Mouse (Mus musculus): ENCODE data around the gene Egln3. TPM values are rescaled to one million over a fixed set of nuclear protein-coding genes. Genes with fewer than 3 reads are reported as not detected.

The Egln3 gene
- 10 to 100 TPM; 18.3 to 19.0 TPM for total RNA-seq (2021)

DNA sequence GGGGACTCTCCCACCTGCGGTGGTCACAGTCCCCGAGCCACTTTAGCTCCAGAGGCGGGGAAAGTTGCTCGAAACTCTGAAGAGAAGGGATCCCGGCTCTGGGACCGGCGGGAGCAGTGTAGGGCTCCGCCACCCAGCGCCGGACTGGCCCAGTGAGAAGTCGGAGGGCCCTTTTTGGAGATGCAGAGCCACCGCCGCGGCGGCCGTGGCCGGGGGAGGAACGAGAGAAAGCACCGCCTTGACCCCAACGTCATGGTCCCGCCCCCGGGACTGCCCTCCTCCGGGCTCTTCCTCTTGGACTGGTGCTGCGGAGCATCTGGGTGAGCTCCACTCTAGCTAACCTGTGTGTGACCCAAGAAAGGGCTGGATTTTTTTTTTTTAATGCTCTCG lies at the start of gene Egln3:
Gene Egln3 (minus strand): TSS at position 205 of the 390 bp plus-strand sequence.
- peak; percentile 79 for DNase-seq
- intact Hi-C loops (cut with DNase I) = loop anchor here (10.0 kb wide), 2 partner anchors 151 to 291 kb away; no protein-coding TSS in a partner anchor

DNA sequence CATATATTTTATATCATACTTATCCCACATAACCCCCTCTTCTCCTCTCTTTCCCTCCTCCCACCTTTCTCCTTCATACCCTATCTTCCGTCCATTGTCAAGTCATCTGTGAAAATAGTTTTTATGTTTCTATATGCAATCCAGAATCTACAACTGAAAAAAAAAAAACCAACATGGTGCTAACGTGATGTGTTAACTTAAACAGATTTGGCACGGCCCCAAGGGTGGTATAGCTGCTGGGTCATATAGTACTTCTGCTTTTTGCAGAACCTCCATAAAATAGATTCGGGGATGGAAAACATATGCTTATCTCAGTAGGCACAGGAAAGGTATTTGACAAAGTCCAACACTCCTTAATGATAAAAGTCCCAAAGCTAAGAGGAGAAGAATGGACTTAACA lies 49.8 kb upstream of the Egln3 start:
- intact Hi-C loops (cut with DNase I) = no loop called here
- DNase-seq = no peak

DNA sequence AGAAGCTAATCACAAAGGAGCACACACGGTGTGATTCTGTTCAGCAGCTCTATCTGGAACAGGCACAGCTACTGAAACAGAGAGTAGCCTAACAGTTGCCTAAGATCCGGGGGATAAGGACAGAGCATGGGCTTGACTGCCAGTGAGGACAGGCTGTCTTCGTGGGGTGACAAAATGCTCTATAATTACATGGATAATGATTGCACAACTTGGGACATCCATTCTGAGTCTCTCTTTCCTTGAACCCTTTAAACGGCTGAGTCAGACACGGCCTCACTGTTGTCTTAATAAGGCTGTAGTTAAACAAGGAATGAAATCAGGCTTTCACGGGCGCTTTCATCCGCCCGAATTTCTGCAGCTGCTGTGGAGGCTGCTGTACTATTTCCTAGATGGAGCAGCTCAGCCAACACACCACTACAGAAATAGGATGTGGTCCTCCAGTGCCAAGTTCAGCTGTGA lies 48.3 kb upstream of the Egln3 start:
- intact Hi-C loops (cut with DNase I) = no loop called here

DNA sequence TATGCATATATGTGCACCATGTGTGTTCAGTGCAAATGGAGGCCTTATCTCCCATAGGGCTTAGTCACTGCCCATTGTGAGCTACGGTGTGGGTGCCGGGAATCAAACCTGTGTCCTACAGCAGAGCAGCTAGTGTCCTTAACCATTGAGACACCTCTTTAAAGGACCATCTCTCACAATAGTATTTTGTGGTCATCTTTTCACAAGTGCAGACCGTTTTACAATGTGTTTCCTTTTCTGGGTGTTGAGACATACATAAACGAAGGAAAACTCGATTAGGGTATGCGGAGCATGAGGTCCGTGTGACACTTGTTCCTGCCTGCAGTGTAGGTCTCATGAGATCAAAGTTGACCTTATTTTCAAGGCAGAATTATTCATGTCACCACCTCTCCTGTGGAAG lies 44.2 kb upstream of the Egln3 start:
- no peak for DNase-seq
- intact Hi-C loops (cut with DNase I) = no loop called here

More for the DNA sequence above, 48.3 kb upstream of the Egln3 start:
- DNase-seq = no peak

DNA sequence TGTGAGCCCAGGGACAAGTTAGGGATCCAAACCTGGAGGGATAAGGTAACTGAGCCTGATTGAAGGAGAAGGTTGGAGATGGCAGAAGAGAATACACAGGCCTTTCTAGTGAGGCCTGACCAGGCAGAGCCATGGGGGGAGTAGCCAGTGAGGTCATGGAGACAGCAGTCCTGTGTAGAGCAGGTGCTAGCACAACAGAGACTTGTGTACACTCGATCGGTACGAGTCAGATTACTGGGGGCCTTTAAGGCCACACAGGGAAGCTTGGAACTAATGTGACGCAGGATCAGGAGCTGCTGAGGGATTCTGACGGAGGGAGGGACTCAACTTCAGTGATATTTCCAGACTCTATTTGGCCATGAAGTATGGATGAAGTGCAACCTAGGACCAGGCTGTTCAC lies 39.5 kb upstream of the Egln3 start:
- intact Hi-C loops (cut with DNase I) = no loop called here
- DNase-seq = no peak

DNA sequence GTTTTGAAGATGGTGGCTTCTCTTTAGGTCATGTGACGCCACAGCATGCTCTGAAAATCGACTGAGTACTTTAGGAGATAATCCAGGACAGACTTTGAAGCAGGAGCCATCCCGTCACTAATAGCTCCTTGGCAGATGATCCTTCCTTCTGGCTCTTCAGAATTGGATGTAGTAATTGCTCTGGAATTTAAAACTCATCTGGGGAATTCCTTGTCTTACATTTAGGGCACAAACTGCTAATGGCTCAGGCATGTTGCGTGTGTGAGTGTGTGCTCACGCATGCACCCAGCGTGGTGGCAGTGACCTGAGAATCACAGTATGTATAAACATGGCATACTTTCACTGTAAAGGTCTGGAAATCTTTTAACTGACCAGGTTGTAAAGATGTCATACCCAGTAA lies 38.3 kb upstream of the Egln3 start:
- DNase-seq = no peak
- intact Hi-C loops (cut with DNase I) = no loop called here

DNA sequence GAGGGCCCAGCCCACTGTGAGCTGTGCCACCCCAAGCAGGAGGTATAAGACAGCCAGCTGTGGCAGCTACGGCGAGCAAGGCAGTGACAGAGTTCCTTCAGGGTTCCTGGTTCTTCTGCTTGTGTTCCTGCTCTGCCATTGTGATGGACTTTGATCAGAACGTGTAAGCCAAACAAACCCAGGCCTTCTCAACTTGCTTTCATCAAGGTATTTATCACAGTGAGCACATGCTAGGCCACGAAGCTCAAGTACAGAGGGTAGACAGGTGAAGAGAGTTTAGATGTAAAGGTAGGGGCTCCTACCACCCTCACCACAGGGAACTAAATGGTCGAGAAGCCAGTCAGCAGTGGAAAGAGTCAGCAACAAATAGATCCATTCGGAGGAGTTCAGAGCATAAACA lies 30.1 kb upstream of the Egln3 start:
- DNase-seq = no peak
- intact Hi-C loops (cut with DNase I) = no loop called here

DNA sequence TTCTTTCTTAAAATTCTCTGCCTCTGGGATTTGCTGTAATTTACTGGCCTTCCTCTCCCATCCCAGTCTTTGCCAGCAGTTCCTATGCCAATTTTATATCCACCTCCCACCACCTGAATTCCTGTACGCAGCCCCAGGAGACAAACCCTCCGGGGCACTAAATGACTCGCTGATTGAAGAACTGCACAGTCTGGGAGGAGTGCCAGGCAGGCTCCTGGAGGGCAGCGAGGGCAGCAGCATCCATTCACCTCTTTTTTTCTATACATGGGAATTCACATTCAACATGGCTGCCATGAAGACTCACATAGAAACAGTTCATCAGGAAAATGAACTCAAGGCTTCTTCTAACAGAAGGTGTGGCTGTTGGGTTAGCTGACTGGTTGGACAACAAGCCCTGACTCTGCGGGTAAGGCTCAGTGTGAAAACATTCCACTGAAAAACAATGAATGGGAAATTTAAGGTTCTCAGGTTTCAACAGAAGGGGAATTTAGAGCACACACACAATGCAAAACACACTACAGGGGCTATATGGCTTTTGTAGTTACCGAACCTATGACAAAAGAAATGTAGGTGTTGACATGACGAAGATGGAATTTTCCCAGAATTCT lies 29.4 kb upstream of the Egln3 start:
- intact Hi-C loops (cut with DNase I) = no loop called here
- DNase-seq = peak; percentile 3

DNA sequence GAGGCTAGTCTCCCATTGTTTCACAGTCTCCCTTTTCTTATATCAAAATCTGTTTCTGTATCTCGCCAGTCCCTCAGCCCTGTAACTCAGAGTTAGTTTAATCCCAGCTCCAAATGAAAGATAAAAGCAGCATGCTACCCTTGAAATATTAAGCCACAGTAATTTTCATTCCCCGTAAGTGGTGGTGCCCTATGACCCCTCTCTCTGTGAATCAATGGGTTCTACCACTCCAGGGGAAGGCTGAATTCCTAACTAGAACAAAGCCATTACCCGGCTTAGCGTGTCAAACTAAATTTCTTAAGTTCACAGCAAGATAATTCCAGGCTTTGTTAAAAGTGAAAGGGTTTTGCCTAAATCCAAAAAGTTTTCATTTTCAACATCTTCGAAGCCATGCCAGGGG lies 28.8 kb upstream of the Egln3 start:
- intact Hi-C loops (cut with DNase I) = no loop called here
- DNase-seq = no peak

DNA sequence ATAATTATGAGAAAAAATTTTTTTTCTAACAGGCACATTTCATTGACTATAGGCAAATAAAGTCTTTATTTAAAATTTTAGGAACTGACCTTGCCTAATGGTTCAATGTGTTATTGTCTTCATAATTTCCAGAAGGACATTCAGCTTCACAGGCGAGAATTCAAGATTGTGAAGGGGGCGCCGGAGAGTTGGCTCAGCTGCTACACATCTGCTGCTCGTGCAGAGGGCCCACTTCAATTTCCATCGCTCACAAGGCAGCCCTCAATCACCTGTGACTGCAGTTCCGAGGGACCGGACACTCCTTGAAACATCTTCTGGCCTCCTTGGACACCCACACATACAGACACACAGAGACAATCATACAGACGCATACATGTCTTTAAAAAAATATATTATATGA lies 23.9 kb upstream of the Egln3 start:
- no peak for DNase-seq
- intact Hi-C loops (cut with DNase I) = no loop called here

DNA sequence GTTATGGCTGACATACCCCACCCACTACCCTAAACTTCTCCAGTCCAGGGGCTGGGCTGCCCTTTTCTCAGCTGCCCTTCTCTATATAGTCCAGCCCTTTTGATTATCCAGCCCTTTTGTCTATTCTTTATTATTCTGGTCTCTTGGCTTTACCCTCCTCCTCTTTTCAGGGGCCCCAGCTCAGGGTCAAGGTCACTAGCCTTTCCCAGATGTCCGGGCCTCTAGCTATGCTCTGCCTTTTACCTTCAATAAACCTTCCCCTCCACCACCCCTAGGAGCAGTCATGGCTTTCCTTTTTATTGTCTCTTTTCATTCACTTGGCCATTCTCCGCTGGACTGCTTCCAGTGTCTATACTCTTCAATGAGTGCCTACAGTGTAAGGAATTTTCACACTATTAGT lies 22.7 kb upstream of the Egln3 start:
- intact Hi-C loops (cut with DNase I) = no loop called here

DNA sequence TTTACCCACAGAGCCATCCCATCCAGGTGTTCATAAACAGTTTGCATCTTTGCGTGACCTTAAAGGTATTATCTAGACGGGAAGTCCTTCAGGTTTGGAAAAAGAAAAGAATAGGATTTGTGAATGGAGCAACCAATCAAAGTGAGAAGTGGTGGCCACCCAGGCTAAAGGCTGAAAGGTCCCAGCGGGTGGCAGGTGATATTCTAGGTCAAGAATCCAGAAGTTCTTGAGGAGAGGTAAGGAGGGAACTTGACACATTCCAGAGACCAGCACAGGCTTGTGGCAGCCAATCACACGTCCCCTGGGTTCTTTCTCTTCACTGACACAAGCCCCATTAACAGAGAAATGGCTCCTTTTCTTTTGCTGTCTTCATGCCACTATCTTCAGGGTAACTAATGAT lies 21.9 kb upstream of the Egln3 start:
- DNase-seq = no peak
- intact Hi-C loops (cut with DNase I) = no loop called here

More for the DNA sequence above, 22.7 kb upstream of the Egln3 start:
- no peak for DNase-seq

DNA sequence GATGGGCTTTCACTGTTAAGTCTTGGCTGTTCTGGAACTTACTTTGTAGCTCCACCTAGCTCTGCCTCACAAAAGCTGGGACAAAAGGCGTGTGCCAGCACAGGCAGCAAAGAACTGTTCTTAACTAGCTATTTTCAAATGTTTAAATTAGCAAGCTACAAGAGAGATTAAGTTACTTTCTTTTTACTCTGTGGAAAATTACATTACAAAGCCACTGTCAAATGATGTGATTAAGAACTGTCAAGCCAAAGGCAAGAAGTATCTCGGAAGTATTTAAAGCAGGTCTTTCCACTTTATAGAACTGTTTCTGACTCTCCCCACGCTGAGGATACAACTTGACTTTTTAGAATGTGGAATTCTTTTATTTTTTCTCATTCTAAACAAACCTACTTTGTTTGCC lies 21.4 kb upstream of the Egln3 start:
- intact Hi-C loops (cut with DNase I) = no loop called here
- no peak for DNase-seq

DNA sequence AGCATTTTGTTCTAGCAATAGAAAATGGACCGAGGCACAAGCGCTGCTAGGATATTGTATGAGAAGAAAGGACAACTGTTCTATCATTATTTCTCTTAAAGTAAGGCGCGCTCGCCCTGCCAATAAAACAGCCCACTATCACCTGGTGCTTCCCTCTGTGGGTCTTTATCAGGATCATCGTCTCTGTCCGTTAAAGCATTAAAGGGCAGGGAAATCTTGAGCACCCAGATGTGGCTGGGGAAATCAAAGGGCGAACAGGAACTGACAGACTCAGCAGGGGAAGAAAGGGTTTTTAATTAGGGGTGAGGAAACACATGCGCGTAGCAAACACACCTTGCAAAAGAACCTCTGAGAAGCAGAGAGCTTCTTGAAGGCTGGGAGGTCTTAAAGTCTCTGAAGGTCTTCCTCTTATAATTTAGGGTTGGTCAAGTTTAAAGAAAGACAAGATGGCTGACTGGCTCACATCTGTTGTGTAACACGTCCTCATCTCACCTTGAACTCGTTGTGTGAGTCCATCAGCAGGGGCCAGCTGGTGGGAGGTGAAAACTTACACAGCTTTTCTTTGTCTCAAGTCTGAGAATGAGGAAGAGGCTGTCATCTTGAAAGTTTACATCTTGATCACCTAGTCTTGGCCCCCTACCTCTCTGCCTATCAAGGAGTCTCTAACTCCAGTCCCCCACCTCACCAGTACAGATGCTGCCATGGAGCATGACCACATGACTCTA lies 18.5 kb upstream of the Egln3 start:
- intact Hi-C loops (cut with DNase I) = no loop called here
- DNase-seq = no peak

DNA sequence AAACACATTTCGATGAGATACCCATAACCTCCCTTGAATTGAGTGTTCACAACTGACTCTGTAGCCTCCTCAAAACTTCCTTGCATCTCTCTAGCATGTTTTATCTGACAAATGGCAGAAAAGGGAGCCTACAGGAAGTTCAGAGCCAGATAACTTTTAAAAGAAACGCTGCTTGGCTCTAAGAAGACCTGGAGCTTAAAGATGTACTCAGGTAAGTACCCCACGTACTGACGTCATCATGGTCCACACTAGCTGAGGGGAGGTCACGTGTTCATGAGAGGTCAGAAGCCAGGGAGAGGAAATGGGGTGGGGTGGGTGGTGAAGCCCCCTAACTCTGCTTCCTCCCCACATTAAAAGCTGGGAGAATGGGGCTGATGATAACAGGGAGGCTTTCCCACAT lies 13.0 kb upstream of the Egln3 start:
- intact Hi-C loops (cut with DNase I) = no loop called here
- no peak for DNase-seq

DNA sequence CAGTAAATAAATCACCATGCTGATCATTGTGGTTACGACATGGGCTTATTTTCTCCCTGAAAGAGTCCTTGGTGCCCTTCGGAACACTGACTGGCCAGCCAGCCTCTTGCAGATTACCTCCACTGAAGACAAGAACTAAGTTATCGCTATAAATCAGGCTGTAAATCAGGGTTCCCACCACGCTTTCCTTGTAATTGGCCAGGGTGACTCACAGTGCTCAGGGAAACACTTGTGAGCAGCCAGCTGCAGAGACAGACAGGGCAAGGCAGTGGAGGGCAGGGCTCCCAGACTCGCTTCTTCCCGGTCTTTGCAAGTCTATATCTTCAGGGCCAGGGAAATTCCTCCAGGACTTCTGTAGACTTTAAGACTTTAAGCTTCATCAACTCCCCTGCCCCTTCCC lies 10.8 kb upstream of the Egln3 start:
- no peak for DNase-seq
- intact Hi-C loops (cut with DNase I) = no loop called here

DNA sequence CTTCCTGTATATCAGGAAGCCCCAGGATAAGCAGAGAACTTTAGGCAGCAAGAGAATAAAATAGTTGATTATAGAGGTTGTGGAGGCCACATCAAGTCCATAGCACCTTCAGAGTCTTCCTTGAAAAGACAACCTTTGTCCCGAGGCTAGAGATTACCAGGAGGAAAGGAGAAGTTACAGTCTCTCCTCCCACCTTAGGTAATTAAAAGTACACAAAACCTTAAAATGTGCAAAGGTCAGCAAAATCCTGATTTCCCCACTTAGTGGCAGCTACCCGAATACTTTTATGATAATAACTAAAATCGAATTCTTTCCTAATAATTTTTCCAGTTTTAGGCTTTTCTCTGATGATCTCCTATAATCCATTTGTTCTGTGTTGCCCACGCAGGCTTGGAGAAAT lies 10.2 kb upstream of the Egln3 start:
- intact Hi-C loops (cut with DNase I) = no loop called here
- no peak for DNase-seq

DNA sequence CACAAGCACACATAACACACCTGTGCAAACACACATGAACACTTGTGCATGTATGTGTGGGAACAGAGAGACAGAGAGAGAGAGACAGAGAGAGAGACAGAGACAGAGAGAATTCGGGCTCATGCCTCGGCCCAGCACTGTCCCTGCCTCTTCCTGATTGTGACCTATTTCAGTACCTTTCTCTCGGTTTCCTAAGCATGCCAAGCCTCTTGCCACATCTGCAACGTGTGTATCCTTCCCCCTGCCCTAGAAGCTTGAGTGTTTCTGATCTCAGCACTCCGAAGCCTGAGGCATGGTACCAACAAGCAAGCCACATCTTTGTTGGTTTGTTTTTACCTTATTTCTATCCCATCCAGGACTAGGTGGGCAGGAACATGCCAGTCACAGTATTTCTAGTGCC lies 9.6 kb upstream of the Egln3 start:
- DNase-seq = no peak
- intact Hi-C loops (cut with DNase I) = no loop called here

DNA sequence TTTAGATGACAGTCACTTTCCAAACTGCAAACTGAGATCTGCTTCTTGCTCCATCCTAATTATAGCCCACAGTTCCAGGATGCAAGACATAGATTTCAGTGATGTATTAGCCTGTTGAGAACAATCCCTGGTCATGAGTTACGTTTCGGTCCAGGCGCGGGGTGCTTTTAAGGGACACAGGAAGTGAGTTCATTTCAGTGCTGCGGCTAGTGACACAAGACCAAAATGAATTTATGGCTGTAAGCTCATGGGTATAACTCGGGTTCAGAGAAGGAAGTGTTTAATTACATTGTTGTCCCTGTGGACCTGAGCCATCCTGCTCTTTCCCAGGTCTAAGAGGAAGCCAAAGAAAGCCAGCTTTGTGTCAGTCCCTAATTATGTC lies 5.5 kb upstream of the Egln3 start:
- DNase-seq = no peak
- intact Hi-C loops (cut with DNase I) = loop anchor here (10.0 kb wide), 2 partner anchors 146 to 286 kb away; no protein-coding TSS in a partner anchor

DNA sequence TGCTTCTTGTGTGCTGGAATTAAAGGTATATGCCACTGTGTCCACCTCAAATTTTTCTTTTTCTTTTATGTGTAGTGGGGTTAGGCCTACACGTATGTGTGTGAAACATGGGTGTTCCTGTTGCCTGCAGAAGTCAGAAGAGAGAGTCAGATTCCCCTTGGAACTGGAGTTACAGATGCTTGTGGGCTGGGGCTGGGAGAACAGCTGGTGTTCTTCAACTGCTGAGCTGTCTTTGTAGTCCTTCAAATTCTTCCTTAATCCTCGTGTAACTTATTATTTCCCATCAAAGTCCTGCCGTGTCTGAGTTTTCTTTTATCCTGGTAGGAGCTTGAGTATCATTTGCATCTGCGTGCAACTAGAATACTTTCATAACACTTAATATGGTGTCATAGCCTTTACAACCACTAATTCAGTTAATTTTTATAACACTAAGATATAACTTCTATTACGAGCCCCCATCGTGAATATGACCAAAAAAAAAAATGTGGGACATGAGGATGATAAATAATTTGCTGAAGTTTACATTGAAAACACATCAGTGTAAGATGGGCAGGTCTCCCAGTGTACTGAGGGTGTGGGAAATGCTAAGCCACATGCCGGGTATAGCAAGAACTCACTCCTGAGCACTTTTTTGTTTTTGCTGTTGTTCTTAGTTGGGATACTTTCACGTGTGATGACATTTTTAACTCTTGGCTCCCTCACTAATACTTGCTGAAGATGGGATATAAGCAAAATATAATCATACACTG lies 4.9 kb upstream of the Egln3 start:
- intact Hi-C loops (cut with DNase I) = loop anchor here (10.0 kb wide), 2 partner anchors 146 to 286 kb away; no protein-coding TSS in a partner anchor
- no peak for DNase-seq

DNA sequence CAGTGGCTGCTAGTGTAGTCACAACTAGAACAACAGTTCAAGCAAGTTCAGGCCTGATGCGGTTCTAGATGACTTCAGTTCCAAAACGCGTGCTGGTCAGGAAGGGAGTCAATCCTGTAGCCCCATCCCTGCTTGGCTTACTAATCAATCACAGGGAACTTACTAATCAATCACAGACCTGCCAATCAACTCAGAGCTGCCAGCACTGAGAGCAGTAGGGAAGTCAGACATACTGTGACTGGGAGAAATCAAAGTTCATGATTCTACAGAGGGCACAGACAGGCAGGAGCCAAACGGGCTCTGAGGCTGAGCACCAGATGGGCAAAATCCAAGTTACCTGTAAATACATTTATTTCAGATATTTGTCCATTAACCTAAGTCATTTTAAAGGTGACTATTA lies 2.1 kb upstream of the Egln3 start:
- intact Hi-C loops (cut with DNase I) = loop anchor here (10.0 kb wide), 2 partner anchors 149 to 289 kb away; no protein-coding TSS in a partner anchor
- DNase-seq = no peak

DNA sequence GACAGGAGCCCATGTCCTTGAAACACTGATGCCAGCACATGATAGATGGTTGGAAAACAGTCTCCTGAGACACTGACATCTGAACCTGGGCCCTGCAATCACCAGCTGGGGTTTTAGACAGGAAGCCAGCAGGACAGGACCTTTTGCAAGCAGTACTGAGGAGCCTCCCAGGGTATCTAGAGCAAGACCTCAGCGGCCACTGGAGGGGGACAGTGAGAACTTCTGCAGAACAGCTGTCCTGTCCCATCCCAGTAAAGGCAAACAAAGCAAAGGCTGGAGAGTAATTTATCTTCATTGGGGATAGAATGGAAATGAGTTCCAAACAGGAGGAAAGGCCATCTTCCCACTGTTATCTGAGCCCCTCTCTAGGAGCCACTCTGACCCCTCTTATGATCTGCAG lies 1.5 kb upstream of the Egln3 start:
- intact Hi-C loops (cut with DNase I) = loop anchor here (10.0 kb wide), 2 partner anchors 150 to 290 kb away; no protein-coding TSS in a partner anchor
- peak; percentile 45 for DNase-seq
